Mouse (Mus musculus): ENCODE measurements around the gene Gm44965. TPM values are rescaled to one million over a fixed set of nuclear protein-coding genes. Genes with fewer than 3 reads are reported as not detected.
"Not testable (repeated sequence)": the region's sequence is repeated elsewhere in the genome, so short reads cannot be mapped to it uniquely, and the experiment has no call there.

Gm44965 gene
- polyA plus RNA-seq, 1 experiment from 2014 or later: not detected

DNA sequence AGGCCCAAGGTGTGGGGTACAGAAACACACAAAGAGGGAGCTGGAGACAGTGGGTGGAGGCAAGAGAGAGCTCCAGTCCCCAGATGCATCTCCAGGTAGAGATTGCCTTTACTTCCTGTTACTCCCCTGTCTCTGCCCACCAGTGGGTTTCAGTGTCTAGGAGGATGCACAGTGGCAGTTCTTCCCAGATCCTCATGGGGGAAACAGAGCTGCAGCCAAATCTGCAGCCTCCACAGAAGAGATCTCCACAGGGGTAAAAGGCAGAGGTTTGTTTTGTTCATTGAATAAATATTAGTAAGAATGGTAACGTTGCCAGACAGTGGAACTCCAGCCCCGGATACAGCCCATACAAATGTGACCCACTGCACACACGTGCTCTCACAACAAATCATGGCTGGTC is 16.9 kb downstream of the Gm44965 start:
- Histone ChIP-seq H3K4me2 (no peak overlapping the region), H3K36me3 (peaks cover 28% of the 10 kb centered on the region), H3K9me3 (no peaks in the 10 kb centered on the region), H3K9ac (0 out of 2 replicates have a peak overlapping the region, but pooled peaks have one; percentile 6), H3K4me3 (no peak overlapping the region), H3K27ac (no peak overlapping the region), H3K4me1 (replicated peaks) (peaks cover 9% of the 10 kb centered on the region), H3K27me3 (no peaks in the 10 kb centered on the region)
- no peak for ATAC-seq (ENCODE audit: low FRiP score)
- WGBS: 79% methylated on average over 3 of the region's 3 CpGs

GRCm38 (mm10) chr6:48613464-48613863 is 19.7 kb downstream of the Gm44965 start:
- no peaks in the 10 kb centered on the region for H3K27me3 ChIP-seq
- 88% methylated on average over 4 of the region's 4 CpGs for WGBS
- H3K27ac ChIP-seq: no peak overlapping the region
- no peaks in the 10 kb centered on the region for H3K9me3 ChIP-seq
- no peak overlapping the region for H3K9ac ChIP-seq
- peaks cover 9% of the 10 kb centered on the region for H3K4me1 ChIP-seq (replicated peaks)
- H3K4me3 ChIP-seq: no peak overlapping the region
- H3K36me3 ChIP-seq: peaks cover 35% of the 10 kb centered on the region
- H3K4me2 ChIP-seq: no peak overlapping the region
- ATAC-seq (ENCODE audit: low FRiP score): no peak

DNA sequence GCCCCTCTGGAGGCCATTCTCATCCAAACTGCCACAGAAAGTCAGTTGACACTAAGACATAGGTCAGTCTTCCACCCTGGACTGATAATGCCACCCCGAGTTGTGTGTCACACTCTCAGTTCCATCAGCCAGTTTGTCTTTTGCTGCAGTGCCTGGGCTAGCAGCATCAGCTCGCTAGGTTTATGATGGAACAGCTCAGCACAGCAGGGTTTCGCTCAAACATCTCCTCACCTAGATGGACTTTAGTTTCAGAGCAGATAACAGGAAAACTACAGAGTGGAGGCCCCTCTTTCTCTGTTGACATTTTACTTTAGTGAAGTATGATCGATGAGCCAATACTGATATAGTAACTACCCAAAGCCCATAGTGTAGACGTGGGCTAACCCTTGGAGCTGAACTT is 21.0 kb downstream of the Gm44965 start:
- Histone ChIP-seq H3K9ac (no peak overlapping the region), H3K36me3 (peaks cover 47% of the 10 kb centered on the region), H3K9me3 (no peaks in the 10 kb centered on the region), H3K27ac (no peak overlapping the region), H3K4me2 (no peak overlapping the region), H3K4me3 (no peak overlapping the region), H3K4me1 (replicated peaks) (no peaks in the 10 kb centered on the region), H3K27me3 (no peaks in the 10 kb centered on the region)
- no peak for ATAC-seq (ENCODE audit: low FRiP score)
- WGBS: 96% methylated on average over 5 of the region's 5 CpGs

- no peak overlapping the region for H3K4me2 ChIP-seq
- H3K4me3 ChIP-seq: no peak overlapping the region
- H3K27me3 ChIP-seq: peaks cover 1% of the 10 kb centered on the region; the same call in 1 of the 2 replicates
- no peak overlapping the region for H3K9ac ChIP-seq
- no peaks in the 10 kb centered on the region for H3K9me3 ChIP-seq
- H3K27ac ChIP-seq: no peak overlapping the region
- no peaks in the 10 kb centered on the region for H3K4me1 ChIP-seq (replicated peaks)
- 94% methylated on average over 30 of the region's 30 CpGs for WGBS
- no peak for ATAC-seq (ENCODE audit: low FRiP score)
- peaks cover 53% of the 10 kb centered on the region for H3K36me3 ChIP-seq
These were observed 26.3 kb downstream of the Gm44965 start for GRCm38 (mm10) chr6:48620031-48620430.

- not testable (repeated sequence) for H3K4me2 ChIP-seq; H3K9me3 ChIP-seq; ATAC-seq (ENCODE audit: low FRiP score); H3K27ac ChIP-seq; H3K4me3 ChIP-seq; H3K9ac ChIP-seq
- Histone ChIP-seq H3K36me3 (peaks cover 45% of the 10 kb centered on the region), H3K4me1 (replicated peaks) (peaks cover 10% of the 10 kb centered on the region), H3K27me3 (peaks cover 22% of the 10 kb centered on the region)
- WGBS: 85% methylated on average over 8 of the region's 8 CpGs
These were observed 28.6 kb downstream of the Gm44965 start for GRCm38 (mm10) chr6:48622186-48622843.

DNA sequence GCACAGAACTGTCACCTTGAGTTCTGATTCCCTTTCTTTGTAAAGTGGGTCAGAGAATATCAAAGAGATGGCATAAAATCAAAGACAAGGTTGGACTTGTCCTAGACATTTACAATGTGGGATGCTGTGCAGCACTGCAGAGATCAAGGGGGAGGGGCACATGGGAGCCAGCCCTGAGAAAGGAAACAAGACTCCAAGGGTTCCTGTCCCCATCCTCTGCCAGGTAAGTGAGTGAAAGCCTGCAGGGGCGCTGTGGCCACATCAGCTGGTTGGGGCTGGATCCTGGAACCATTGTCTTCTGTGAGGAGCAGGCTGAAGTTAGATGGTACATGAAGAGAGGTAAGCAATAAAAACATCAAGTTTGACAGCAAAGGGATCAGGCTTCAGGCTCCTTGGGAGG is 29.7 kb downstream of the Gm44965 start:
- H3K9ac ChIP-seq: no peak overlapping the region
- no peak overlapping the region for H3K4me2 ChIP-seq
- 39% methylated on average over 1 of the region's 1 CpGs for WGBS
- ATAC-seq (ENCODE audit: low FRiP score): no peak
- H3K9me3 ChIP-seq: no peaks in the 10 kb centered on the region
- peaks cover 15% of the 10 kb centered on the region for H3K4me1 ChIP-seq (replicated peaks)
- peaks cover 33% of the 10 kb centered on the region for H3K27me3 ChIP-seq
- peaks cover 42% of the 10 kb centered on the region for H3K36me3 ChIP-seq
- H3K27ac ChIP-seq: no peak overlapping the region
- H3K4me3 ChIP-seq: no peak overlapping the region

- H3K36me3 ChIP-seq: peaks cover 13% of the 10 kb centered on the region
- H3K4me1 ChIP-seq (replicated peaks): peaks cover 28% of the 10 kb centered on the region
- no peaks in the 10 kb centered on the region for H3K9me3 ChIP-seq
- H3K27me3 ChIP-seq: peaks cover 55% of the 10 kb centered on the region
- peak within 1 kb of the TSS; percentile 75 for H3K4me2 ChIP-seq
- WGBS: 30% methylated on average over 8 of the region's 8 CpGs
- H3K9ac ChIP-seq: peak within 1 kb of the TSS; percentile 69
- peak within 1 kb of the TSS; percentile 53 for H3K4me3 ChIP-seq
- ATAC-seq (ENCODE audit: low FRiP score): no peak
- H3K27ac ChIP-seq: no peak within 1 kb of the TSS
These were observed 32.7 kb downstream of the Gm44965 start, which contains the start of gene AI854703 for GRCm38 (mm10) chr6:48626464-48626863. AI854703 (plus strand) TSS chr6:48626764.

GRCm38 (mm10) chr6:48626984-48627383 is 33.2 kb downstream of the Gm44965 start:
- H3K9ac ChIP-seq: peak overlapping the region; percentile 69
- peak overlapping the region; percentile 53 for H3K4me3 ChIP-seq
- H3K4me2 ChIP-seq: peak overlapping the region; percentile 75
- H3K4me1 ChIP-seq (replicated peaks): peaks cover 28% of the 10 kb centered on the region
- peak; percentile 31; the same call in 1 of the 2 replicates for ATAC-seq (ENCODE audit: low FRiP score)
- H3K36me3 ChIP-seq: peaks cover 7% of the 10 kb centered on the region; the same call in 1 of the 2 replicates
- peaks cover 55% of the 10 kb centered on the region for H3K27me3 ChIP-seq
- H3K9me3 ChIP-seq: no peaks in the 10 kb centered on the region
- H3K27ac ChIP-seq: no peak overlapping the region
- under 1% methylated on average over 32 of the region's 32 CpGs for WGBS

DNA sequence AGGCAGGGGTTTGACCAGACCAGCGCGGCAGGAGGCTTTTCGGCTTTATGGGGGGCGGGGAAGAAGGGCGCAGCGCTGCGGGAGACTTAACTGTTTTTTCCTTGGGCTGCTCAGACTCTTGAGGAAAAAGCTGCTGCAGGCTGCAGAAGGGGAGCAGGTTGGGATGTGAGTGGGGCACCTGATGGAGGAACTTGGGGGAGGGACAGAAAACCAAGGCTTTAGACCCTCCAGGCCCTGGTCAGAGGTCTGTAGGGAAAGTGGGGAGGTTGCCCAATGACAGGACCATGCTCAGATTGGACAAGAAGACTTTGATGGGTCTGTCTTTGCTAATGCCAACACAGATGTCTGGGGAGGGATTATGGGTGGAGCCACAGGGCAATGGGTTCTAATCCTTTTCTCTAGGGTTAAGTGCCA is 33.8 kb downstream of the Gm44965 start:
- peak overlapping the region; percentile 75 for H3K4me2 ChIP-seq
- peaks cover 55% of the 10 kb centered on the region for H3K27me3 ChIP-seq
- no peak overlapping the region for H3K27ac ChIP-seq
- peak overlapping the region; percentile 53 for H3K4me3 ChIP-seq
- H3K9ac ChIP-seq: peak overlapping the region; percentile 69
- WGBS: 7% methylated on average over 7 of the region's 7 CpGs
- no peaks in the 10 kb centered on the region for H3K9me3 ChIP-seq
- H3K36me3 ChIP-seq: 0 out of 2 replicates have a peak, but pooled peaks cover 5% of the 10 kb centered on the region
- ATAC-seq (ENCODE audit: low FRiP score): no peak
- H3K4me1 ChIP-seq (replicated peaks): peaks cover 28% of the 10 kb centered on the region

DNA sequence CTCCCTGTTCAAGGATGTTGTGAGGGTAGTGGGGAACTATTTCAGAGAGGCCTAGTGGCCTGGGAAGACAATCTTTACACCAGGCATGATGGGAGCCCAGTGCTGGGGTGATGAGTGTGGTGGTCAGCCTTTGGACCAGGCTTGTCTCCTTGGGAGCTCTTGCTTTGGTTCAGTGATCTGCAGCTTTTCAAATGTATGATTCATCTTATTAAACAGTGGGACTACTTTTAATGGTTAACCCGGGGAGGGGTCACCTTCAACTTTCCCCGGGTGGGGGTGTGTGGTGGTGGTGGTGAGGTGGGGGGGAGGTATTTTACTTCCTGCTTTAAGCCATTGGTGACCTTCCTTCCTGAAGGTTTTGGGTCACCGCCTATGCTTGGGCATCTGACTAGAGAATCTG is 34.6 kb downstream of the Gm44965 start:
- Histone ChIP-seq H3K27me3 (peaks cover 55% of the 10 kb centered on the region), H3K36me3 (0 out of 2 replicates have a peak, but pooled peaks cover 2% of the 10 kb centered on the region), H3K9me3 (no peaks in the 10 kb centered on the region), H3K4me3 (no peak overlapping the region), H3K4me2 (no peak overlapping the region), H3K27ac (no peak overlapping the region), H3K4me1 (replicated peaks) (peaks cover 28% of the 10 kb centered on the region), H3K9ac (0 out of 2 replicates have a peak overlapping the region, but pooled peaks have one; percentile 77)
- ATAC-seq (ENCODE audit: low FRiP score): no peak
- 76% methylated on average over 3 of the region's 3 CpGs for WGBS

GRCm38 (mm10) chr6:48628808-48629660 is 35.3 kb downstream of the Gm44965 start:
- Histone ChIP-seq H3K36me3 (no peaks in the 10 kb centered on the region), H3K4me1 (replicated peaks) (peaks cover 28% of the 10 kb centered on the region), H3K27ac (peak overlapping the region; percentile 52), H3K27me3 (peaks cover 55% of the 10 kb centered on the region), H3K9me3 (no peaks in the 10 kb centered on the region), H3K4me2 (peak overlapping the region; percentile 77), H3K4me3 (peak overlapping the region; percentile 48), H3K9ac (peak overlapping the region; percentile 77)
- peak; percentile 75 for ATAC-seq (ENCODE audit: low FRiP score)
- 7% methylated on average over 54 of the region's 54 CpGs for WGBS

GRCm38 (mm10) chr6:48629661-48630034 is 35.9 kb downstream of the Gm44965 start:
- peak overlapping the region; percentile 77 for H3K4me2 ChIP-seq
- no peaks in the 10 kb centered on the region for H3K36me3 ChIP-seq
- peaks cover 28% of the 10 kb centered on the region for H3K4me1 ChIP-seq (replicated peaks)
- no peaks in the 10 kb centered on the region for H3K9me3 ChIP-seq
- peak overlapping the region; percentile 48 for H3K4me3 ChIP-seq
- peak; percentile 29 for ATAC-seq (ENCODE audit: low FRiP score)
- 16% methylated on average over 13 of the region's 13 CpGs for WGBS
- H3K9ac ChIP-seq: peak overlapping the region; percentile 77
- H3K27ac ChIP-seq: peak overlapping the region; percentile 52
- peaks cover 55% of the 10 kb centered on the region for H3K27me3 ChIP-seq
